Mouse (Mus musculus): ENCODE data around the gene Tnp2.
"Not testable (repeated sequence)": the region's sequence is repeated elsewhere in the genome, so short reads cannot be mapped to it uniquely, and the experiment has no call there.

Gene Tnp2

DNA sequence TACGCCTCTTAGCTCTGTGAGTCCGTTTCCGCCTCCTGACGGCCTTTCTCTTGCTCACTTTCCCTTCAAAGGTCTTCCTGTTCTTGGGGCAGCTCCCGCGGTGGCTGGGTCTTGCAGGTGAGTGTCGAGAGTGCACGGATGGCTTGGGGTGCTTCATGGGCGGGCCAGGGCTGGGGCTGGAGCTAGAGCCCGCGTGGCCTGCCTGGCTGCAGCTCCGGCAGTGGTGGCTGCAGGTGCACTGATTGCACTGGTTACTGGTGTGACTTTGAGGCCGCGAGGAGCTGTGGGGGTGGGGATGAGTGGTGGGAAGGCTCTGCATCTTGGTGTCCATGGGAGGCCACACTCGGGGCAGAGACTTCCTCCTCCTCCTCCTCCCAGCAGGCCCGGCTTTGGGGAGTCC, at the start of gene Tnp2:
Gene Tnp2, minus strand, starts transcription at position 390 of the 400 bp plus-strand sequence.
- no peak for DNase-seq (ENCODE audit: low spot score)

DNA sequence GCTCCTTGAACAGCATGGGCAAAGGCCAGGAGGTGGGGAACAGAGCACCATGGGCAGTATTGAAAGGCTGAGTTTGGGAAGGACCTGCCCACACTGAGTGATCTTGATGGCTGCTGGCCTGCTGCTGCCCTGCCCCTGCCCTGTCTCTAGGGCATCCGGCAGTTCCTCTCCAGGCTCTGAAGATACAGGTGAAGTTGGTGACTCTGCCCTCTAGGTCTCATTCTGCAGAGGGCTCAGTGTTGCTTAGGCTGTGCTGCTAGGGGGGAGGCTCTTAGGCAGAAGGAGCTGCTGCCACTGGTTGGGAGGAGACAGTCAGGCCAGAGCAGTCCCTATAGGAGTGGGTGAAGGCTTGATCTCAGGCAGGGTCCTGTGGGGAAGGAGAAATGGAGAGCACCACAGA, 49.4 kb upstream of the Tnp2 start:
- DNase-seq (ENCODE audit: low spot score) = no peak

DNA sequence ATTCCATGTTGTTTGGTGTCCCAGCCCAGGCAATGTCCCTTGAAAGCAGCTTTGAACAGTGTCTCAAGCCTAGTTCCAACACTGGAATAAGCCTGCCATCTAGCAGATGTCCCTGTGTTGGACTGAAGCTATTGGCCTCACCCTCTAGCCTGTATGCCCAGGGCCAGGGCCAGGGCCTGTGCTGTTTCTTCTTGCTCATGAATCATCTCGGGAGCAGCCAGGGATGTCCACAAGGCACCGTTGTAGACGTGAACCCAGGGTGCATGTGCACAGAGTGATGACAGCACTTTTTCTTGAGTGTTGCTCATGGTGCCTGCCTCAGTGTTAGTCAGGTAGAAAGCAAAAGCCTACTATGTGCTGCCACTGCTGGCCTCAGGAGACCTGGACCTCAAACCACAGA, 48.8 kb upstream of the Tnp2 start:
- no peak for DNase-seq (ENCODE audit: low spot score)

DNA sequence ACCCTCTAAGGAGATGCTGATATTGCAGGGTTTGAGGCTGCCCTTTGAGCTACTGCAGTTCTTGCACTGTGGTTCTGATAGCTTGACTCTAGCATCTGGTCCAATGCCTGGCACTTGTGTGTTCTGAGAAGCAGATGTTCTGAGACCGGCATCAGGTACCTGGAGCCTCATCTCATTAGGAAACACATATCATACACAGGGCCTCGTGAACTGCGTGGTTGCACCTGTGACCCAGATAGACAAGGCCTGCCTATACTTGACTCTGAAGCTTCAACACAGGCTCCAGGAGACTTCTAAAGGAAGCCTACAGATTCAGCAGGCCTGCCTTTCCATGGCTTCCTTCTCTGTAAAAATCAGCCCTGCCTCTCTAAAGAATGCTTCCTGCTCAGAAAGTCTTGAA, 47.9 kb upstream of the Tnp2 start:
- DNase-seq (ENCODE audit: low spot score) = no peak

DNA sequence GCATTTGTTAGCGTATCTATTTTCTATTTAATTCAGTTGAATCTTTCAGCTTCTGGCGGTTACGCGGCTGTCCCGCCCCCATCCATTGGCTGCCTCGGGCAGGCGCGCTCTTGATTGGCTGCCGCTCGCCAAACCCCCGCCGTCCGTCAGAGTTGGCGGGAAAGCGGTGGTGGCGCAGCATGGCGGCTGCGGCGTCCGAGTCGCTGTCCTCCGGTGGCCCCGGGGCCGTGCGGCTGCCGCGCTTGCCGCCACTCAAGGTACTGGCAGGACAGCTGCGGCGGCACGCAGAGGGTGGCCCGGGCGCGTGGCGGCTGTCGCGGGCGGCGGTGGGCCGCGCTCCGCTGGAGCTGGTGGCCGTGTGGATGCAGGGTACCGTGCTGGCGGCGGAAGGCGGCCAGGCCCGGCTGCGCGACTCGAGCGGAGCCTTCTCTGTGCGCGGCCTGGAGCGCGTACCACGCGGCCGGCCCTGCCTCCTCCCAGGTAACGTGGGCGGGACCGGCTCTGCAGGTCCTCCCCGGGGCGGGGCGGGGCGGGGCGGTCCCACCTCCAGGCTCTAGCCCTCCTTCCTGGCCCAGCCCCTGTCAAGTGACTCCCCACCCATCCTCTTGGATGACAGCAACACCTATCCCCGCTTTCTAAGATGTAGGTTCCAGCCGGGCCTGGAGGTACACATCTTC, 46.6 kb upstream of the Tnp2 start, which contains the start of gene Rmi2:
Gene Rmi2, plus strand, starts transcription at position 149 of the 677 bp plus-strand sequence.
- DNase-seq (ENCODE audit: low spot score) = peak; percentile 91

DNA sequence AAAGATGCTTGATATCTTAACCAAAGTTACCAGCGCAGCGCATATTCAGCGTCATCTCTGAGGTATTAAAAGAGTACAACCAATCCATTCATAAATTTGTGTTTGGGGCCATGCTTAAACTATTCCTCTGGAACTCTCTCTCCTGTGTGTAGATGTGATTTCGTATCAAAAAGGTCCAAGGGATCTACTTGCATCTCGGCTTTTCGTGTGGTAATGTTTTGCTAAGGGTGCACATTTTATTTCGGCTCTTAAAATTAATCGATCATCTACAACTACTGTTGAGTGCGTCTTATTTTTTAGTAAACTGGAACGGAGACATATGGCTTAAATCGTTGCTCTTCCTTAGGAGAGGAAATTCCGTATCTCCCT, 46.1 kb upstream of the Tnp2 start:
- no peak for DNase-seq (ENCODE audit: low spot score)

DNA sequence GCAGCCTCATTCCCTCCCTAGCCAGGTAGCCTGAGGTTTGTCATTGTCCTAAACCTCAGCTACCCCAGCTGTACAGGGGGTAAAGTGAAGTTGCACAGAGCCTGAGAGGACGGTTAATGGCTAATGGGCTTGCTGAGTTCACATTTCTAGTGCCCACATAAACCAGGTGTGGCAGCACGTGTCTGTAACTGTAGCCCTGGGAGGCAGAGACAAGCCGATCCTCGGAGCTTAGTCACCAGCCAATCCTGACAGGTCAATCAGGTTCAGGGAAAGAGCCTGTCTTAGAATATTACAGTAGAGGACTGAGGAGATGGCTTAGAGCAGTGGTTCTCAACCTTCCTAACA, 40.0 kb upstream of the Tnp2 start:
- DNase-seq (ENCODE audit: low spot score) = no peak

DNA sequence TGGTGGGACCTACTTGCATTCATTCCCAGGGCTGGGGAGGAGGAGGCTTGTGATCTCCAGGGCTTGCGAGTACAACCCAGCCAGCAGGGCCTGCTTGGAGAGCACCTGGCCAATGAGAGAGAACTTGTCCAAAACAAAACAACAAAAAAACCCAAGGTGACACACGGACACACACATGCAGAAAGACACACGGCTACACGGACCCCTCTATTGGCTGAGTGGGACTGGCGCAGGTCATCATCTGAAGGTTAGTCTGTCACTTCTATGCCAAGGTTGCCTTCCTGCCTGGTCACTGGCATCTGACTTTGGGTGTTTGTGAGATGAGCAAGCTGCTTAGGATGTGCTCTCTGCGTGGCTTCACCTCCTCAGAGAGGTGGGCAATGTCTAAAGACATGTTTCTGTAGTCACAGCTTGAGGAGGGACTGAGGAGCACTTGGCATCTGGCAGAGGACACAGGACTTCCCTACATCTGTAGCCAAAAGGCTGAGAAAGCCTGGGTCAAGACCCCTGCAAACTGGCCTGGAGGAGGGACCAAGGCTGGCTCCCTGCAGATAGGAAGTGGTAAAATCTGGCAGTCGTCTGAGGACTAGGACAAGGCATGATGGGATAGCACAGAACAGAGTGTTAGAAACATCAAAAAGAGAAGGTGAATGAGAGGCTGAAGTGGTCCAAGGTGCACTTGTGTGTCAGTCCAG, 39.5 kb upstream of the Tnp2 start:
- DNase-seq (ENCODE audit: low spot score) = no peak

DNA sequence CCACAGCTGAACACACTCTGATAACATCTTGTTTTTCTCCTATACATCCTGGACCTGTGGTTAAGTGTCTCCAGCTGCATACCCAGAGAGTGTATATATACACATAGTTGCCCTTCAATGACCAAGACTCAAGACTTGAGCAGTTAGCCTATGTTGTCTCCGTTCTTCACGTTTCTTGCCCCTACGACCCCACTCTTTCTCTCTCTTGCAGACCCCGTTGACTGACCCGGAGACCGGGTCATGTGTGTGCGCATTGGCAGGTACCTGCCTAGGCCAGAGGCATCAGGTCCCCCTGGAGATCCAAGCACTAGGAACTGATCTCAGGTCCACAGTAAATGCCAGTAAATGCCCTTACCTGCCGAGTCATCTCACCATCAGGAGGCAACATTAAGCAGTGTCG, 38.8 kb upstream of the Tnp2 start:
- DNase-seq (ENCODE audit: low spot score) = no peak

DNA sequence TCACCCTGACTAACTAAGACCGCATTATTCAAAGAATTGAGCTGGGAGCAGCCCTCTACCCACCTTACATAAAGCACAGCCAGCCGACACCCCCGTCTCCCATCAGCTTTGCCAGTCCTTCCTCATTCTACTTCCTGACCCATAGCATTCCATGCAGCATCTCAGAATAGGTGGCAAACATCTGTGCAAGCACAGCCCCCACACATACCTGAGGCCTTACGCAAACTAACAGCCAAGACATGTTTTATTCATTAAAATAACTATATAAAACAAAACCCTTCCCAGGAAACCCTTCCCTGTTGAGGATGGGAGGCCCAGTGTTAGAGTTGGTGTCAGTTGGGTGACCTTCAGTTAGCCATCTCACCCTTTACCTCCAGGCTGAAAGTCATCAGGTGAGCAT, 37.4 kb upstream of the Tnp2 start:
- no peak for DNase-seq (ENCODE audit: low spot score)

DNA sequence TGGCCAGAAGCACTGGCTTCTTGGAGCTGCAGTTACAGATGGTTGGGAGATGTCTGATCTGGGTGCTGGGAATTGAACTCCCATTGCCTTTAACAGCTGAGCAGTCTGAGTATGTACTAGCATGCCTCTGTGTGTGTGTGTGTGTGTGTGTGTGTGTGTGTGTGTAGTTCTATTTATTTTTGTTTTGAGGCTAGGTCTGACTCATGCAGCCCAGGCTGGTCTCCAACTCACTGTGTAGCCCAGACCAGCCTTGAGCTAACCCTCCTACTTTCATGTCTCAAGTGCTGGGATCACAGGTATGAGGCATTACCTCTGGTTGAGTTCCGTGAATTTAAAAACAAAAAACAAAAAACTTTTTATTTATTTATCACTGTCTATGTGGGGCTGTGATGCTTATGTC, 36.1 kb upstream of the Tnp2 start:
- no peak for DNase-seq (ENCODE audit: low spot score)

DNA sequence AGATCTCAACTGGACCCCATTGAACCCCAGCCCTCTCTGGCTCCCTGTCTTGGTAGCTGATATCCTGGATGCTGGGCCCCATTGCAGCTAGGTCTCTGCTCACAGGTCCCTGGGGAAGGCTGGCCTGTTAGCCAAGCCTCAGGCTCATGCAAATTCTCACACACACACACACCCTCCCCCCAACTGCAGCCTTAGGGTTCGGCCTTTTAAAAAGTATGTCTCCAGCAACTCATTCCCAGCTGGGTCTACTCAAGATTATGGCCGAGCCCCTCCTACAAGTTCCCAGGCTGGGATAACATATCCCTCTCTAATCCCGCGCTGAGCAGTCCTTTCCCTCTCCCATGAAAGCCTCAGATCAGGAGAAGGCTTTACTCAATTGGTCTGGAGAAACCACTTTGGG, 32.9 kb upstream of the Tnp2 start:
- DNase-seq (ENCODE audit: low spot score) = no peak

DNA sequence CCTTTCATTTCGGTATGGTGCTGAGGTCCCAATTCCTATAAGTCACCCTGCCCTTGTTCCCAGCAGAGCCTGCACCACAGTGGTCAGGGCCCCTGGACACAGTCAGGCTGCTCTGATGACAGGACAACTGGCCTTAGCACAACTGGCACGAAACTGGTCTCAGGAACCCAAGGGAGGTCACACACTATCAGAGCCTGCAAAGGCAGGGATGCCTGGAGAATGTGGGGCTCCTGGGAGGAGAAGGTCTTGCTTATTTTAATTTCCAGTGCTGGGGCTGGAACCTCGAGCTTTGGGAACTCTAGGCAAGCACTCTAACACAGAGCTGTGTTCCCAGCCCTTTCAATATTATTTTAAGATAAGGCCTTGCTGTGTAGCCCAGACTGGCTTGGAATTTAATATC, 31.5 kb upstream of the Tnp2 start:
- no peak for DNase-seq (ENCODE audit: low spot score)

DNA sequence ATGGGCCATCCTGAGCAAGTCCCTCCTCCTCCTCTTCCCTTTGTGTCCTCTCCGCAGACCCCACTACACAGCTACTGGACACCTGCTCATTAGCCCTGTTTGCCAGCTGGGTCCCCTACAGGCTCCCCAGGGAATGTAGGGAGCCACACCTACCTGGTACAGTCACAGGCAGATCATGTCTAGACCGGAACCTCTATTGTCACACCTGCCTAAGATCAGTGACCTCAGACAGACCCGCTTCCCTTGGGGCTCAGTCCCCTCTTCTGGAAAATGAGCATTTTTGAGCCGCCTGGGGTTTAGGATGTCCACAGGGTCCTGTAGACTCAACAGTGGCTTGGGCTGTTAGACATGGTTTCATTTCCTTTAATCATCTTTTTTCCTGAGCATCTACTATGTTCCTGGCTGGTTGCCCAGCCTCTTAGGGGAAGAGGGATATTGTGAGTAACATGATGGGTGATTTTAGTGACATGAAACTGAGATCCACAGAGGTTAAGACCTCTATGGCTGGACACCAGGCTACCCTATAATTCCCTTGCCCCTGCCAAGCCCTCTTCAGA, 30.2 kb upstream of the Tnp2 start:
- no peak for DNase-seq (ENCODE audit: low spot score)

DNA sequence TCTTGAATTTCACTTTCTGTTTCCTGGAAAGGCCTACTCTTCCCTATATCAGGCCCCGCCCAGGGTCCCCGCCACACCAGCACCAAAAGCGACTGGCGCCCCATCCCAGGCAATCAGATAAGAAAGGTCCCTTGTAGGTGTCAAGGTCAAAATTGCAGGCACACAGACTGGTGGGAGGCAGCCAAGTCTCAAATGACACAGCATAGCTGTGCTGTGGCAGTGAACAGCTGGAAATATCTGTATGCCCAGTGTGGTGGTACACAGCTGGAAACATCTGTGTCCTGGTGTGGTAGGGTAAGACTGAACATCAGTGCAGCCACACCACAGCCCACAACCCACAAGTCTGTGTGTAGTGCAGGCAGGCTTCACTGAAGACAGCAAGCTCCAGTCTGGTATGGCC, 26.4 kb upstream of the Tnp2 start:
- no peak for DNase-seq (ENCODE audit: low spot score)

DNA sequence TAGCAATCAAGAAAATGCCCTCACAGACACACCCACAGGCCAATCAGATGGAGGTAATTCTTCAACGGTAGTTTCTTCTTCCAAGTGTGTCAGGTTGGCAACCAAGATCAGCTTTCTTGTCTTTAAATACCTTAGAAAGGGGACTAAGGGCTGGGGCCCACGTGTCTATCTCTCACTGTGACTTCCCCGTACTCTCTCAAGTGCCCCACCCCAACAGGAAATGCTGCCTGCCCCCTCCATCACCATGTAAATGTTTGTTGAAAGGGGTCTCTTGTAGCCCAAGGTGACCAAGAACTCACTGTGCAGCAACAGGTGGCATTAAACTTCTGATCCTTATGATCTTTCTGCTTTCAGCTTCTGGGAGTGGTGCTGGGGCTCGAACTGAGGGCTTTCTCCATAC, 25.3 kb upstream of the Tnp2 start:
- DNase-seq (ENCODE audit: low spot score) = no peak

DNA sequence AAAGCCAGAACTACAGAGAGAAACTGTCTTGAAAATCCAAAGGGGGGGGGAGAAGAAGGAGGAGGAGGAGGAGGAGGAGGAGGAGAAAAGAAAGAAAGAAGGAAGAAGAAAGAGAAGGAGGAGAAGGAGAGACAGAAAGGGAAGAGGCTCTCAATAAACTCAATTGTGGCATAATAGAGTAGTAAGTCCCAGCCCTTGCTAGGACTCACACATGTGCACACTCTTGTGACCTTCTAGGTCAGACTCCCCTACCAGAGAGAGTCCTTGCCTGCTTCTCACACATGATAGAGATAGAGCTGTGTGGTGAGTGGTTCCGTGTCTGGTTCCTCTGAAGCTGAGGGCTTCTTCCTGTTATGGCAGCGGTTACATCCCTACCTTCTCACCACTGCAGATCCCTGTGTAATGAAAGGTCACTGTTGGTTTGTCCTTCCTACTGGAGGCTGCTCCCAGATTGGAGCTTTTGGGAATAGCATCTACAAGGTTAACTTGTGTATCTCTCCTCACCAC, 24.5 kb upstream of the Tnp2 start, which contains the start of gene Gm11172:
Gene Gm11172, plus strand, starts transcription at position 51 of the 507 bp plus-strand sequence.
- DNase-seq (ENCODE audit: low spot score) = no peak

DNA sequence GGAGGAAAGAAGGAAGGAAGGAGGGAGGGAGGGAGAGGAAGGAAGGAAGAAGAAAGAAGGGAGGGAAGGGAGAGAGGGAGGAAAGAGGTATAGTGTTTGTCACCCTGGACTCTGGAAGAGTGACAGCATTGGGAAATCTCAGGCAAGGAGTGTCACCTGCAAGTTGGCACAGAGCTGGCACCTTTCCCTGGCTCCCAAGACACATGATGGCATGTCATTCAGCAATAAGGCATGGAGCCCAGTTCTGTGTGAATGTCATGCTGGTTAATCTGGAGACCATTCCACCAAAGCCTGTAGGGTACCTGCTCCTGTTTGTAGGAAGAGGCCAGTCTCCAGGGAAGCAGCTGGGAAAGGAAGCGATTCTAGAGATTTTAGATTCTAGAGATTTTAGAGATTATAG, 21.9 kb upstream of the Tnp2 start:
- no peak for DNase-seq (ENCODE audit: low spot score)

DNA sequence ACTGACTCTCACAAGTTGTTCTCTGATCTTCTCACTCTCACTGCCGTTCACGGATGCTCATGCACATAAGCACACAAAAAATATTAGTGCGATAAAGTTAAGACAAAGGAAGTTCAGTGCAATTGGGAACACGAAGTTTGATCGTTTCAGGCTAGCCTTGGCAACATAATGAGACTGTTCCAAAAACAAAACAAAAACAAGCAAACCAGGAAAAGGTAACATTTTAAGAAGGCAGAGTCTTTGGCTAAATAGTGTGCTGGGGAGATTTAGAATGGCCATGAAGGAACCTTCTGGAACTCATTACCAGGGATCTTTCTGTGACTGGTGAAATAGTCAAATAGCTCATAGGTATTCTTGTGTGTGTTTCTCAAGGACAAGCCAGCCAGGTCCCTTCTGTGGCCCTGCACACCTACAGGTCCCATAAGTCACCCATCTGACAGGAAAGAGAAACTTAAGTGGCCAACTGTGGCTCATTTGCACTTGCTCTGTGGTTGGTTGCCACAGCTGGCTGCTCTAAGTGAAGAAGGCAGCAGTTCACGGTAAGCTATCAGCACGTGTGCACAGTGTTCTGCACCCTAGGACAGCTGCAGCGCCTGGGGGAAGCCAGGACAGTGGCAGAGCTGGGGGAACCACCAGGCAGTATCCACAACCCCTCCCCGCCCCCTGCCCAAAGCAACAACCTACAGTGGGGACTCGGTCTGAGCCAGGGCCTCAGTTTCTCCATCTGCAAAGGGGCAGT, 17.5 kb upstream of the Tnp2 start, which contains the start of gene Prm1:
Gene Prm1, minus strand, starts transcription at position 51 of the 739 bp plus-strand sequence.
- DNase-seq (ENCODE audit: low spot score) = no peak

DNA sequence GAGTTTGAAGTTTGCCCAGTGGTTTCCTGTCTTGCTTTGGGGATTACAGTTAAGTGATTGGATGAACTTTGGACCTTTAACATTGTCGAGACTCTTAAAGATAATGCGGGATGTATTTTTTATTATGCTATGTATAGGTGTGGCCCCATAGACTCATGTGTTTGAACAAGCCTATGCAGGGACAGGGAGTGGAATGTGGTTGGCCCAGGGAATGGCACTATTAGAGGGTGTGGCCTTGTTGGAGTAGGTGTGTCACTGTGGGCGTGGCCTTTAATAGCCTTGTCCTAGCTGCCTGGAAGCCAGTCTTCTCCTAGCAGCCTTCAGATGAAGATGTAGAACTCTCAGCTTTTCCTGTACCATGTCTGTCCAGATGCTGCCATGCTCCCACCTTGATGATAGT, 14.0 kb upstream of the Tnp2 start:
- not testable (repeated sequence) for DNase-seq (ENCODE audit: low spot score)

DNA sequence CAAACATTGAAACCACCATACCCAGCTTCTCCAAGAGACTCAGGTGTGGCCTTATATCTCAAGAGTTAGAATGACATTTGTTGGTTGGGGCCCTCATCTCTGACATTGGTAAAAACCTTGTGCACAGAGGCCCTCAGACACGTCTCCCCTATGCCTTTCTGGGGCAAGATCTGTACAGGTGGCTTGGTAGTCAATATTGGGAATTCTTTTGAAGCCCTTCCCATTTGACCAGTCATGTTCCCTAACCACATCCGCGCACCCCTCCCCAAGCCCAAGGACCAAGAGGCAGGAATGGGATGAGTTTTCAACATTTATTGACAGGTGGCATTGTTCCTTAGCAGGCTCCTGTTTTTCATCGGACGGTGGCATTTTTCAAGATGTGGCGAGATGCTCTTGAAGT, 7.6 kb upstream of the Tnp2 start, which contains the start of gene Prm2:
Gene Prm2, minus strand, starts transcription at position 101 of the 400 bp plus-strand sequence.
- DNase-seq (ENCODE audit: low spot score) = no peak

DNA sequence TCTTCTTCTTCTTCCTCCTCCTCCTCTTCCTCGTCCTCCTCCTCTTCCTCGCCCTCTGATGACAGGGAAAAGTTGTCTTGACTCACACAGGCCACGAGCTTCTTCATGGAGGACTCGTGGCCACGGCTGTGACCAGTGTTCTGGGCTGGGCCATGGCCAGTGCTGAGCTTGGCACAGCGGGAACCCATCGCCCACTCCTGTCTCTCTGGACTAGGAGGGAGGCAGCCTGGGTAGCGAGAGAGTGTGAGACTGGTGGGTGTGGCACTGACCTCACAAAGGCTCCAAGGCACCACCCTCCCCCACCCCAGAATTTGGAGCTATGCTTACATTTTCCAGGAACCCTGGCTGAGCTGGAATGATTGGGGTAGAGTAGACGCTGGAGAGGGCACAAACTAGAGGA, 2.2 kb upstream of the Tnp2 start, which contains the start of gene Prm3:
Gene Prm3, minus strand, starts transcription at position 213 of the 400 bp plus-strand sequence.
- no peak for DNase-seq (ENCODE audit: low spot score)
